Mouse (Mus musculus) embryonic facial prominence, embryonic 13.5 days (tissue): Measurements from ENCODE around the gene Mapk9. TPM values are rescaled to one million over a fixed set of nuclear protein-coding genes. Genes with fewer than 3 reads are reported as not detected.

Experiments used
- ATAC-seq: fragments of 200-750 bp; cut with Nextera tagmentation; 2 replicates; pipeline ENCODE4 v1.8.0; 2017; ENCODE audit warnings: low read depth; ENCODE audit not compliant: insufficient number of reproducible peaks, insufficient read depth, low FRiP score, low TSS enrichment
- H3K27ac ChIP-seq: fragments of 300-500 bp; sonication (generic); 2 replicates; pipeline ENCODE4 v1.5.1; 2015; ENCODE audit warnings: moderate library complexity, mild to moderate bottlenecking, inconsistent platforms
- H3K27me3 ChIP-seq: fragments of 300-500 bp; sonication (generic); 2 replicates; pipeline ENCODE4 v1.6.1; 2015; ENCODE audit warnings: mild to moderate bottlenecking, inconsistent platforms
- H3K36me3 ChIP-seq: fragments of 300-500 bp; sonication (generic); 2 replicates; pipeline ENCODE4 v1.6.1; 2015; ENCODE audit warnings: mild to moderate bottlenecking, inconsistent platforms
- H3K4me1 ChIP-seq: fragments of 300-500 bp; sonication (generic); 2 replicates; pipeline ENCODE4 v1.6.1; 2015; ENCODE audit warnings: inconsistent platforms
- H3K4me2 ChIP-seq: fragments of 300-500 bp; sonication (generic); 2 replicates; pipeline ENCODE4 v1.6.1; 2015; ENCODE audit warnings: moderate library complexity, mild to moderate bottlenecking, inconsistent platforms
- H3K4me3 ChIP-seq: fragments of 300-500 bp; sonication (generic); 2 replicates; pipeline ENCODE4 v1.5.1; 2015; ENCODE audit warnings: mild to moderate bottlenecking, inconsistent platforms
- H3K9ac ChIP-seq: fragments of 300-500 bp; sonication (generic); 2 replicates; pipeline ENCODE4 v1.6.1; 2015; ENCODE audit warnings: mild to moderate bottlenecking, inconsistent platforms
- H3K9me3 ChIP-seq: fragments of 300-500 bp; sonication (generic); 2 replicates; pipeline ENCODE4 v1.6.1; 2016; ENCODE audit warnings: inconsistent platforms
- WGBS: fragments of 180-500 bp; shearing (Covaris S2); methylation state at CpG from one replicate; pipeline ENCODE4 v1.1.7; 2015; ENCODE audit warnings: mixed read lengths; 5-methylcytosine and 5-hydroxymethylcytosine counted together
- polyA plus RNA-seq: library from polyadenylated mRNA; unstranded; fragments of >200 nt; fragmentation: Nextera tagmentation; extraction: Ambion mirVana; gene quantifications from 2 replicates; pipeline ENCODE4 v1.2.1, GENCODE M21; 2015

The Mapk9 gene
- polyA plus RNA-seq, 1 experiment from 2014 or later: 28.8 TPM

GRCm38 (mm10) chr11:49842718-49843117, 3.8 kb upstream of the Mapk9 start:
- 56% methylated on average over 3 of the region's 3 CpGs for WGBS
- no peaks in the 10 kb centered on the region for H3K9me3 ChIP-seq
- peaks cover 5% of the 10 kb centered on the region for H3K4me1 ChIP-seq
- H3K4me2 ChIP-seq: no peak overlapping the region
- H3K27ac ChIP-seq: no peak overlapping the region
- peaks cover 10% of the 10 kb centered on the region for H3K36me3 ChIP-seq
- no peak overlapping the region for H3K9ac ChIP-seq
- no peak overlapping the region for H3K4me3 ChIP-seq
- ATAC-seq: no peak
- no peaks in the 10 kb centered on the region for H3K27me3 ChIP-seq

- no peak overlapping the region for H3K9ac ChIP-seq
- peaks cover 15% of the 10 kb centered on the region for H3K4me1 ChIP-seq
- H3K36me3 ChIP-seq: no peaks in the 10 kb centered on the region
- WGBS: 89% methylated on average over 10 of the region's 10 CpGs
- no peak for ATAC-seq
- H3K4me2 ChIP-seq: no peak overlapping the region
- H3K27me3 ChIP-seq: no peaks in the 10 kb centered on the region
- H3K9me3 ChIP-seq: no peaks in the 10 kb centered on the region
- no peak overlapping the region for H3K4me3 ChIP-seq
- no peak overlapping the region for H3K27ac ChIP-seq
Observed at GRCm38 (mm10) chr11:49844311-49844710, 2.2 kb upstream of the Mapk9 start.

DNA sequence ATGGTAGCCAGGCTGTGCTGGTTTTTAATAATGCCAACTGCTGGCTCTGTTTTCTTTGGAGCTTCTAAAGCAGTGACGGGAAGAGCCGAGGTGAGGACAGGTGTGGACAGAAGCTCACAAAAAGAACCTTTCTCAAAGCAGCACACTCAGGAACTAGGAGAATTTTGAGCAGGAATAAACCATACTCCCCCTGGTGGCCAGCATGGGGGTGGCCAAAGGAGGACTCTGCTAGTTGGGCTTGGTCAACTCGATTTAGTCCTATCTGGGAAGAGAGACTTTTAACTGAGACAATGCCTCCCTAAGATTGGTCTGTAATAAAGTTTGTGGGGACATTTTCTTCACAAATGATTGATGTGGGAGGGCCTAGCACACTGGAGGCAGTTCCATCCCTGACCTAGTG, 1.6 kb upstream of the Mapk9 start:
- H3K4me2 ChIP-seq: no peak overlapping the region
- no peak overlapping the region for H3K27ac ChIP-seq
- peaks cover 15% of the 10 kb centered on the region for H3K4me1 ChIP-seq
- 53% methylated on average over 3 of the region's 3 CpGs for WGBS
- ATAC-seq: no peak
- no peak overlapping the region for H3K4me3 ChIP-seq
- no peak overlapping the region for H3K9ac ChIP-seq
- H3K27me3 ChIP-seq: no peaks in the 10 kb centered on the region
- peaks cover 3% of the 10 kb centered on the region for H3K36me3 ChIP-seq
- H3K9me3 ChIP-seq: no peaks in the 10 kb centered on the region

GRCm38 (mm10) chr11:49845958-49846357, 593 bp upstream of the Mapk9 start:
- WGBS: 37% methylated on average over 11 of the region's 11 CpGs
- Histone ChIP-seq H3K4me1 (peaks cover 15% of the 10 kb centered on the region), H3K9ac (peak overlapping the region; percentile 93), H3K27me3 (no peaks in the 10 kb centered on the region), H3K36me3 (peaks cover 12% of the 10 kb centered on the region), H3K4me3 (peak overlapping the region; percentile 94), H3K9me3 (no peaks in the 10 kb centered on the region), H3K4me2 (peak overlapping the region; percentile 88), H3K27ac (no peak overlapping the region)
- ATAC-seq: no peak

DNA sequence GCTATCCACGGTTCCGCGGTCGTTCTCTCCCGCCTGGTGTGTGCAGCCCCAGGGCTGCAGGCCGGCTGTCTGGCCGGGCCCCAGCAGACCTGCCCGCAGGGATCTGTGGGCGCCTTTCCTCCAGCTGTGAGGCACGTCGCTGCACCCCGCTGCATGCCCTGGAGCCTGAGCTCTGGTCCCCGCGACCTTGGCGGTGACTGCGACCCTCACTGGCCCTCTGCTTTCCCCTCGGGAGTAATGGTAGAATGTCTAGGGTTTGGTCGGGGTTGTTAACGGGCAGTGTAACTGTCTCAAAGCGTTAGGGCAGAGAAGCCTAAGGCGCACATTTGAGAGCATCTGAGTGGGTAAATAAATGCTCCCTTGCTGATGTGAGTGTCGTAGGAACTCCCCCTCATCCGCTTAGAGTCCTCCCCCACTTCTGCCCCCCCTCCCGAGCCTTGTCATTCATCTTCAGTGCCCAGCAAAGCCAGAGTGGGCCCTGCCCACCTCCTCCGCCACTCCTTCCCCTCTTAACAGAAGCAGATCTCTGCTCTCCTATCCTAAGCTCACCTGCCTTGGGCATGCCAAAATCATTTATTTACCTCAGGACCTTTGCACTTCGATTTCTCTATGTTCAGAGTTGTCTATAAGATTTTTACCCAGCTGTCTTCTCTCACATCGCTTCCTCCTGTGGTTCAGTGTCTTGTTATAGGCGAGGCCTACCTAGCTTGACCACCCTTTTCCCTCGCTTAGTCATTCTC, 690 bp downstream of the Mapk9 start:
- no peaks in the 10 kb centered on the region for H3K27me3 ChIP-seq
- peak overlapping the region; percentile 88 for H3K4me2 ChIP-seq
- 9% methylated on average over 29 of the region's 29 CpGs for WGBS
- H3K27ac ChIP-seq: peak overlapping the region; percentile 74
- peaks cover 12% of the 10 kb centered on the region for H3K36me3 ChIP-seq
- H3K4me3 ChIP-seq: peak overlapping the region; percentile 94
- H3K9me3 ChIP-seq: no peaks in the 10 kb centered on the region
- no peak; the same call in 1 of the 2 replicates for ATAC-seq
- H3K9ac ChIP-seq: peak overlapping the region; percentile 93
- peaks cover 15% of the 10 kb centered on the region for H3K4me1 ChIP-seq

DNA sequence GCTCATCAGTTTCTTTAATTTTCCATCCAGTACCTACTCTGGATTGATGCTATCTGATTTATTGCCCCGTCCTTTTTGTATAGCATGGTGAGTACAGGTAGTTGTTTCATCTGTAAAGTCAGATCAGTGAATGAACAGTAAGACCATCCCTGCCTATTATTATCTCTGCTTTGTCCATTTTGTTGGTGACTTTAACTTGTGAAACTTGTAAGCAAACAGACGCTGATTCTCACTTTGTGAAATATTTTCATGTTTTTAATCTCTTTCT, 1.2 kb downstream of the Mapk9 start:
- Histone ChIP-seq H3K36me3 (peaks cover 12% of the 10 kb centered on the region), H3K9me3 (no peaks in the 10 kb centered on the region), H3K27ac (no peak overlapping the region), H3K27me3 (no peaks in the 10 kb centered on the region), H3K4me3 (peak overlapping the region; percentile 94), H3K9ac (peak overlapping the region; percentile 93; the same call in 1 of the 2 replicates), H3K4me2 (peak overlapping the region; percentile 88), H3K4me1 (peaks cover 18% of the 10 kb centered on the region)
- no peak for ATAC-seq
- WGBS: 74% methylated on average over 2 of the region's 2 CpGs

GRCm38 (mm10) chr11:49848080-49848815, 1.7 kb downstream of the Mapk9 start:
- Histone ChIP-seq H3K36me3 (peaks cover 12% of the 10 kb centered on the region), H3K9ac (peak overlapping the region; percentile 49; the same call in 1 of the 2 replicates), H3K27me3 (no peaks in the 10 kb centered on the region), H3K4me3 (no peak overlapping the region), H3K4me2 (peak overlapping the region; percentile 88), H3K9me3 (no peaks in the 10 kb centered on the region), H3K27ac (no peak overlapping the region), H3K4me1 (peaks cover 19% of the 10 kb centered on the region)
- no peak for ATAC-seq
- WGBS: 67% methylated on average over 4 of the region's 4 CpGs

GRCm38 (mm10) chr11:49850331-49850730, 3.8 kb downstream of the Mapk9 start:
- H3K4me3 ChIP-seq: no peak overlapping the region
- no peaks in the 10 kb centered on the region for H3K27me3 ChIP-seq
- peaks cover 19% of the 10 kb centered on the region for H3K4me1 ChIP-seq
- H3K36me3 ChIP-seq: peaks cover 24% of the 10 kb centered on the region
- H3K9ac ChIP-seq: no peak overlapping the region
- no peak overlapping the region for H3K27ac ChIP-seq
- ATAC-seq: no peak
- no peak overlapping the region for H3K4me2 ChIP-seq
- H3K9me3 ChIP-seq: no peaks in the 10 kb centered on the region
- WGBS: 93% methylated on average over 7 of the region's 7 CpGs

DNA sequence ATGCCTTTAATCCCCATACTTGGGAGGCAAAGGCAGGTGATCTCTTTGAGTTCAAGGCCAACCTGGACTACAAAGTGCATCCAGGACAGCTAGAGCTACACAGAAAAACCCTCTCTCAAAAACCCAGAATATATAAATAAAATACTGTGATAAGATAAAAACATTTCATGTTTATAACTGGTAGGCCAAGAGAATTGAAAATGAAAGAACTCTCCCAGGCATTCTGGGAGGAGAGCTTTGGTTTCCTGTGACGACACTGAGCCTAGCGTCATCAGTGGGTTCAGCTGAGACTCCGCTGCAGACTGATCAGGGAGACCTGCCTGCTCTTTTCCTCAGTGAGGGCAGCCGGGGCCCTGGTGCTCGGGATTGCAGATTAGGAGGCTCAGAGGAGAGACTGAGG, 8.6 kb downstream of the Mapk9 start:
- H3K9me3 ChIP-seq: no peaks in the 10 kb centered on the region
- H3K27ac ChIP-seq: no peak overlapping the region
- no peak overlapping the region for H3K9ac ChIP-seq
- no peak overlapping the region for H3K4me2 ChIP-seq
- H3K4me1 ChIP-seq: peaks cover 4% of the 10 kb centered on the region; the same call in 1 of the 2 replicates
- H3K4me3 ChIP-seq: no peak overlapping the region
- H3K27me3 ChIP-seq: no peaks in the 10 kb centered on the region
- WGBS: 85% methylated on average over 5 of the region's 5 CpGs
- no peak for ATAC-seq
- peaks cover 27% of the 10 kb centered on the region for H3K36me3 ChIP-seq

DNA sequence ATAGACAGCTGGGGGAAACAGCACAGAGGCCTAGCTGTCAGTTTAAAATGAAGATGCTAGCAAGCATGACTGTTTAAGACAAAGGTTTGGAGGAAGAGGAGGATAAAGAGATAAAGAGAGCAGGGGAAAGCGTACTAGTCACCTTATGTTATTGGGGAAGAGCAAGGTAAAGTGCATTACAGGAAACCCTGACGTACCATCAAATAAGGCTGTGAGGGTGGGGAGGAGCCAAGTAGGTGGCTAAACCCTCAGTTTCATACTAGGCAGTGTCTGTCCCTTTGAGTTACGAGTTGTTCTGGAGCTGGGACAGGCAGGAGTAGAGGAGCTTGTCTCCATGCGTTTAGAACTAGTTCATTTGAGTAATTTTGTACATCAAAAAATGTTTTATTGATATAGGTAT, 14.6 kb downstream of the Mapk9 start:
- no peak for ATAC-seq
- H3K4me1 ChIP-seq: no peaks in the 10 kb centered on the region
- 92% methylated on average over 4 of the region's 4 CpGs for WGBS

DNA sequence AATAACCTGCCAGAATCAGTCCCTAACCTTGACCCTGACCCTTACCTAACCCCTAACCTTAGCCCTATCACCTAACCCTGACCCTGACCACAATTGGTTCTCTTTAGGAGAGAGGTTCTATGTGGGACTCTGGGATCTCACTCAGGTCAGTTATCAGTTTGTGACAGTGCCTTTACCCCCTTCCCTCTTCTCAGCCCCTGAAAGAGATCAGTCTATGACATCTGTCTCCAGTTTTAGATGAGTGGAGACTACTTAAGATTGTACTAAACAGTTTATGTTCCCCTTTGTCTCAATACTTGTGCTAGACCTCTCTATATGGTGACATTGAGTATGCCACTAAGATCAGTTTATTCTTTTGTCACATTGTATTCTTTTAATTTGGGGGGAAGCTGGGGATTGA, 17.4 kb downstream of the Mapk9 start:
- H3K36me3 ChIP-seq: peaks cover 24% of the 10 kb centered on the region
- no peak overlapping the region for H3K9ac ChIP-seq
- no peaks in the 10 kb centered on the region for H3K27me3 ChIP-seq
- H3K4me1 ChIP-seq: no peaks in the 10 kb centered on the region
- no peaks in the 10 kb centered on the region for H3K9me3 ChIP-seq
- no peak for ATAC-seq
- H3K4me2 ChIP-seq: no peak overlapping the region
- no peak overlapping the region for H3K27ac ChIP-seq
- no peak overlapping the region for H3K4me3 ChIP-seq

More for the DNA sequence above, 14.6 kb downstream of the Mapk9 start:
- Histone ChIP-seq H3K27ac (no peak overlapping the region), H3K9ac (no peak overlapping the region), H3K27me3 (no peaks in the 10 kb centered on the region), H3K4me3 (no peak overlapping the region), H3K4me2 (no peak overlapping the region), H3K36me3 (peaks cover 17% of the 10 kb centered on the region; the same call in 1 of the 2 replicates), H3K9me3 (no peaks in the 10 kb centered on the region)

DNA sequence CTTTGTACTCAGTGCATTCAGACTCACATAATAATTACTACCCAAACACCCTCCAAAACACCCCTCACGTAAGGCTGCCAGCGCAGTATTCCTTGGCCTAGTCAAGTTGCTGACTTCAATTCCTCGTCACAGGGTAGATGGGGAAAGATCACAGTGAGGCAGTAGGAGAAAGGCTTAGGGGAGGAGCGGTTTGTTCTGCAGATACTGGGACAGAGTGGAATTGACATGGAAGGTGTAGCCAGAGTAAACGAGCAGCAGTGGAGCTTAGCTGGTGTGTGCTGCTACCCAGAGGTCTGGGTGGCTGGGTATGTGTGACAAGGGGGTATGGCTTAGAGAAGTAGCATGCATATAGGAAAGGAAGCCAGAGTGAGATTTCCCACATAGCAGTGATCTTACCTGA, 20.8 kb downstream of the Mapk9 start:
- Histone ChIP-seq H3K4me1 (no peaks in the 10 kb centered on the region), H3K27me3 (no peaks in the 10 kb centered on the region), H3K9me3 (no peaks in the 10 kb centered on the region), H3K36me3 (peaks cover 43% of the 10 kb centered on the region), H3K9ac (no peak overlapping the region), H3K27ac (no peak overlapping the region), H3K4me2 (no peak overlapping the region), H3K4me3 (no peak overlapping the region)
- no peak for ATAC-seq
- WGBS: 81% methylated on average over 5 of the region's 5 CpGs
